ENCODE assay signal across 11 mouse cellular contexts in genomic region chr16:35588731-35589151, GRCm38 (mm10). TPM values are rescaled to one million over a fixed set of nuclear protein-coding genes. Genes with fewer than 3 reads are reported as not detected.
DNase-seq lines count a peak whose midpoint lies in the region; ATAC-seq lines count a peak whose summit lies in the region.
"Had no signal": no experiment of that assay in that cellular context is flagged by ENCODE, and none has a peak within 500 bp of the region (broad histone marks: within the 10 kb centered on the region; RNA-seq: fewer than 3 reads in every experiment).

No protein-coding gene starts in this region.

- ATAC-seq in hindbrain, embryonic 15.5 days (ENCODE audit: low FRiP score, low read depth), result no peak
- ATAC-seq in midbrain, embryonic 16.5 days, result no peak

- H3K9ac ChIP-seq in hindbrain, embryonic 15.5 days, result no peak overlapping the region
- H3K9ac ChIP-seq in midbrain, embryonic 16.5 days (ENCODE audit: low read depth, low read length), result no peak overlapping the region

- H3K4me2 ChIP-seq in hindbrain, embryonic 15.5 days, result peak overlapping the region; percentile 37
- peak overlapping the region; percentile 37 for H3K4me2 ChIP-seq in midbrain, embryonic 16.5 days (ENCODE audit: low read length)

- no peak overlapping the region for H3K27ac ChIP-seq in hindbrain, embryonic 15.5 days (replicated peaks)
- peak overlapping the region; percentile 33; the same call in 1 of the 2 replicates for H3K27ac ChIP-seq in midbrain, embryonic 16.5 days (ENCODE audit: low read length)
- H3K27ac ChIP-seq: macrophage had no signal

- 5% methylated on average over 18 of the region's 18 CpGs for WGBS in hindbrain, embryonic 15.5 days
- WGBS in midbrain, embryonic 16.5 days, result 5% methylated on average over 18 of the region's 18 CpGs

- H3K27me3 ChIP-seq in hindbrain, embryonic 15.5 days, result no peaks in the 10 kb centered on the region
- no peaks in the 10 kb centered on the region for H3K27me3 ChIP-seq in midbrain, embryonic 16.5 days (ENCODE audit: control insufficient read depth, insufficient read depth, low read depth, low read length)

- peaks cover 63% of the 10 kb centered on the region for H3K4me1 ChIP-seq in hindbrain, embryonic 15.5 days (replicated peaks)
- peaks cover 57% of the 10 kb centered on the region for H3K4me1 ChIP-seq in midbrain, embryonic 16.5 days (ENCODE audit: control insufficient read depth, insufficient read depth, low read length)

- no peaks in the 10 kb centered on the region for H3K9me3 ChIP-seq in hindbrain, embryonic 15.5 days
- H3K9me3 ChIP-seq in midbrain, embryonic 16.5 days (replicated peaks; ENCODE audit: control insufficient read depth, low read length, poor library complexity, severe bottlenecking), result no peaks in the 10 kb centered on the region

- no peak overlapping the region for H3K4me3 ChIP-seq in hindbrain, embryonic 15.5 days
- H3K4me3 ChIP-seq in midbrain, embryonic 16.5 days (ENCODE audit: low read depth, low read length), result no peak overlapping the region

- H3K36me3 ChIP-seq in hindbrain, embryonic 15.5 days, result no peaks in the 10 kb centered on the region
- no peaks in the 10 kb centered on the region for H3K36me3 ChIP-seq in midbrain, embryonic 16.5 days (ENCODE audit: control insufficient read depth, insufficient read depth, low read length)

- peak; percentile 95 for DNase-seq in R1 (ENCODE audit: low read depth, low spot score)
- peak; percentile 57 for DNase-seq in embryo, embryonic 9.5 days (ENCODE audit: extremely low spot score)
- DNase-seq in gastrocnemius, adult 8-10 months (ENCODE audit: low spot score in 2 of 2), result no peak
- DNase-seq in gastrocnemius, postnatal 25 days, result no peak
- DNase-seq in B cell, adult 2 months, result no peak
- DNase-seq: cerebellum, adult 2 months; gastrocnemius, postnatal 14 days; thymus, postnatal 25 days had no signal

RNA-seq across cellular contexts. Expression of gene Sema5b, which starts 47.8 kb away (rescaled TPM):
- 19.8 and 25.6 TPM in 2 replicates for polyA plus RNA-seq in hindbrain, embryonic 15.5 days (2015; fragmentation: Nextera tagmentation; extraction: Ambion mirVana)
- polyA plus RNA-seq in midbrain, embryonic 16.5 days (2015; fragmentation: Nextera tagmentation; extraction: Ambion mirVana), result 17.5 and 18.0 TPM in 2 replicates
- under 1 TPM in 3 of 4 experiments, not detected in 1; 0.05 to 0.13 (median 0.07) TPM for total RNA-seq in gastrocnemius, adult 8-10 months (2022)
- under 1 TPM; 0.20 to 0.35 TPM for total RNA-seq in gastrocnemius, postnatal 25 days (2021)
- polyA plus RNA-seq: macrophage had no signal

Comparison
In these comparisons a context has a peak if more than half of its experiments do, and no peak if none do; other contexts are left out.
1. DNase-seq: peak in R1 (single experiment) and embryo, embryonic 9.5 days (single experiment); none in gastrocnemius, adult 8-10 months (0 of 2), gastrocnemius, postnatal 25 days (single experiment) and B cell, adult 2 months (0 of 2).